Mouse (Mus musculus) urinary bladder, adult 2 months (tissue): ENCODE data around the gene Usp15. TPM values are rescaled to one million over a fixed set of nuclear protein-coding genes. Genes with fewer than 3 reads are reported as not detected.

Source experiments
- polyA plus RNA-seq: library from polyadenylated mRNA; depleted of rRNA; stranded (reverse); fragments of >200 nt; gene quantifications from 2 replicates; pipeline ENCODE4 v1.2.3, GENCODE M21; 2012; rRNA removed

Gene Usp15
- polyA plus RNA-seq, 1 experiment, result 46.0 TPM

Other genes with a start within 250 kb of the Usp15 start
- 52.9 and 58.2 TPM in 2 replicates for gene Mon2, start 120.5 kb downstream of the Usp15 start, polyA plus RNA-seq
- gene Fam19a2, start 67.0 kb upstream of the Usp15 start, polyA plus RNA-seq, result 0.03 and 0.04 TPM in 2 replicates